Mouse (Mus musculus): ENCODE measurements around the gene Iqsec1. TPM values are rescaled to one million over a fixed set of nuclear protein-coding genes. Genes with fewer than 3 reads are reported as not detected.

Iqsec1 gene
- polyA plus RNA-seq, 1 experiment from 2014 or later = 17.4 TPM

DNA sequence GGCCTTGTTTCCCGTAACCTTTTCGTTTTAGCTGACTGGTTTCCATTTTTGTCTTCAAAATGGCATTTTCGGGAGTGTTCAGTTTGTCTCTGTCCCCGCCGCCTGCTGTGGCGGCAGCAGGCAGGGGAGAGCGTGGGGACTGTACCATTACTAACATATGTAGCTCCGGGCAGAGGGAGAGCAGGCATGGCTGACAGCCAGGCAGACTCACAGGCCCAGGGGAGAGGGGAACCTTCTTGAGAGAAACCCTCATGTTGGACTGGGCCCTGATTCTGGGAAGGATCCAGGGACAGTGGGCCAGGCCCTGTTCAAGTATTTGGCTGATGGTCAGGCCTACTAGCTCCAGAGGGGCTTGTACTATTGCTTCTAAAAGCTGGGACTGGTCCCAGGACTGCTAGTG lies 185.9 kb downstream of the Iqsec1 start:
- H3K4me1 ChIP-seq (ENCODE audit: control insufficient read depth, insufficient read depth, low read length) = peaks cover 7% of the 10 kb centered on the region; the same call in 1 of the 2 replicates
- no peaks in the 10 kb centered on the region for H3K27me3 ChIP-seq (replicated peaks; ENCODE audit: control insufficient read depth, insufficient read depth, low read length)
- no peaks in the 10 kb centered on the region for H3K36me3 ChIP-seq (ENCODE audit: control insufficient read depth, insufficient read depth, low read length)
- no peak overlapping the region for H3K4me2 ChIP-seq (ENCODE audit: low read depth, low read length)
- ATAC-seq (ENCODE audit: low read depth) = 0 out of 2 replicates have a peak, but pooled peaks have one; percentile 23
- peak overlapping the region; percentile 39 for H3K27ac ChIP-seq (replicated peaks; ENCODE audit: low read depth, low read length)
- H3K4me3 ChIP-seq (ENCODE audit: low read depth, low read length) = no peak overlapping the region
- 49% methylated on average over 8 of the region's 8 CpGs for WGBS
- no peaks in the 10 kb centered on the region for H3K9me3 ChIP-seq (ENCODE audit: control insufficient read depth, low read length)
- no peak overlapping the region for H3K9ac ChIP-seq (ENCODE audit: low read depth, low read length)
- DNase-seq (ENCODE audit: low spot score) = peak; percentile 12

- DNase-seq (ENCODE audit: low spot score) (no peak), ATAC-seq (ENCODE audit: low read depth) (no peak)
- H3K27ac ChIP-seq (replicated peaks; ENCODE audit: low read depth, low read length) = no peak overlapping the region
Measured at GRCm38 (mm10) chr6:90802058-90802457, 186.4 kb downstream of the Iqsec1 start.

DNA sequence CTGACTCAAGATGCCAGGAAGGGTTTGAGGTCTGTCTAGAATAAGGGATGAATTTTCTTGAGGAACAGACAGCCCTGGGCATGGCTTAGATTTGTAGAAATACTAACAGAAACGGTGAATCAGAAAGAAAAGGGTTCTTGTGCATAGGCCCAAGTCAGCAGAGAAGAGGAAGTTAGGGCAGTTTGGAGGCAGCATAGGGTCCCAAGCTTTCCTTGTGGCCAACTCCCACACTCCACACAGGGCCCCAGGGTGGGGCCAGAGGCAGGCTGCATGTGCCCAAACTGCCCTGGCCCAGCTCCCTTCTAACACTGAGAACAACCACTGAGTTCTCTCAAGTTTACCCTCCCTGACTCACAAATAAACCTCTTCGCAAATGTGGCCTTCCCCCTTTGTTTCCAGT lies 187.7 kb downstream of the Iqsec1 start:
- H3K27me3 ChIP-seq (replicated peaks; ENCODE audit: control insufficient read depth, insufficient read depth, low read length) = no peaks in the 10 kb centered on the region
- H3K4me3 ChIP-seq (ENCODE audit: low read depth, low read length) = no peak overlapping the region
- H3K9ac ChIP-seq (ENCODE audit: low read depth, low read length) = no peak overlapping the region
- H3K4me2 ChIP-seq (ENCODE audit: low read depth, low read length) = no peak overlapping the region
- ATAC-seq (ENCODE audit: low read depth) (no peak), DNase-seq (ENCODE audit: low spot score) (no peak)
- no peaks in the 10 kb centered on the region for H3K36me3 ChIP-seq (ENCODE audit: control insufficient read depth, insufficient read depth, low read length)
- H3K4me1 ChIP-seq (ENCODE audit: control insufficient read depth, insufficient read depth, low read length) = peaks cover 7% of the 10 kb centered on the region; the same call in 1 of the 2 replicates
- WGBS = 80% methylated on average over 2 of the region's 2 CpGs
- no peaks in the 10 kb centered on the region for H3K9me3 ChIP-seq (ENCODE audit: control insufficient read depth, low read length)
- no peak overlapping the region for H3K27ac ChIP-seq (replicated peaks; ENCODE audit: low read depth, low read length)

More at GRCm38 (mm10) chr6:90802058-90802457, 186.4 kb downstream of the Iqsec1 start:
- no peaks in the 10 kb centered on the region for H3K27me3 ChIP-seq (replicated peaks; ENCODE audit: control insufficient read depth, insufficient read depth, low read length)
- no peak overlapping the region for H3K4me3 ChIP-seq (ENCODE audit: low read depth, low read length)
- no peaks in the 10 kb centered on the region for H3K36me3 ChIP-seq (ENCODE audit: control insufficient read depth, insufficient read depth, low read length)
- 70% methylated on average over 3 of the region's 3 CpGs for WGBS
- H3K4me2 ChIP-seq (ENCODE audit: low read depth, low read length) = no peak overlapping the region
- H3K9me3 ChIP-seq (ENCODE audit: control insufficient read depth, low read length) = no peaks in the 10 kb centered on the region
- H3K4me1 ChIP-seq (ENCODE audit: control insufficient read depth, insufficient read depth, low read length) = peaks cover 7% of the 10 kb centered on the region; the same call in 1 of the 2 replicates
- H3K9ac ChIP-seq (ENCODE audit: low read depth, low read length) = no peak overlapping the region

DNA sequence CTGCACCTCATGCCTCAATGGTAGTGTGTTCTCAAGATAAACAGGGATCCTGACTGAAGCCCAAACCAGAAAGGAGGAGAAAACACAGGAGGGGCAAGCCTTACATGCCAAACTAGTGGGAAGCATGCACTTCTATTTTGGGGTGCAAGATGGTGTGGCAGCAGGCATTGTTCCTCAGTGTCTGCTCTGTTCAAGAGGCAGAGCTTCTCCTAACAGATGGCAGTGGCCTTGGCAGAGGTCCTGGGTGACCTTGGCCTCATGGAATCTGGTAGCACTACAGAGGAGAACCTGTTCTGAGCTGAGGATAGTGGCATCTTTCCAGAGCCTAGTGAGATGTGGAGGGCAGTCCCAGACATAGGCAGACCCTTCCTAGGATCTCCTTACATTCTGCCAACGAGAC lies 189.4 kb downstream of the Iqsec1 start:
- Histone ChIP-seq H3K4me3 (ENCODE audit: low read depth, low read length) (no peak overlapping the region), H3K4me2 (ENCODE audit: low read depth, low read length) (no peak overlapping the region), H3K36me3 (ENCODE audit: control insufficient read depth, insufficient read depth, low read length) (no peaks in the 10 kb centered on the region), H3K27me3 (replicated peaks; ENCODE audit: control insufficient read depth, insufficient read depth, low read length) (no peaks in the 10 kb centered on the region), H3K9ac (ENCODE audit: low read depth, low read length) (no peak overlapping the region), H3K4me1 (ENCODE audit: control insufficient read depth, insufficient read depth, low read length) (no peaks in the 10 kb centered on the region), H3K9me3 (ENCODE audit: control insufficient read depth, low read length) (no peaks in the 10 kb centered on the region), H3K27ac (replicated peaks; ENCODE audit: low read depth, low read length) (no peak overlapping the region)
- ATAC-seq (ENCODE audit: low read depth) (no peak), DNase-seq (ENCODE audit: low spot score) (no peak)
- 83% methylated on average over 1 of the region's 1 CpGs for WGBS

- no peaks in the 10 kb centered on the region for H3K4me1 ChIP-seq (ENCODE audit: control insufficient read depth, insufficient read depth, low read length)
- ATAC-seq (ENCODE audit: low read depth) (no peak), DNase-seq (ENCODE audit: low spot score) (no peak)
- H3K9ac ChIP-seq (ENCODE audit: low read depth, low read length) = no peak overlapping the region
- no peak overlapping the region for H3K4me3 ChIP-seq (ENCODE audit: low read depth, low read length)
- H3K27me3 ChIP-seq (replicated peaks; ENCODE audit: control insufficient read depth, insufficient read depth, low read length) = no peaks in the 10 kb centered on the region
- no peak overlapping the region for H3K4me2 ChIP-seq (ENCODE audit: low read depth, low read length)
- no peak overlapping the region for H3K27ac ChIP-seq (replicated peaks; ENCODE audit: low read depth, low read length)
- no peaks in the 10 kb centered on the region for H3K36me3 ChIP-seq (ENCODE audit: control insufficient read depth, insufficient read depth, low read length)
- H3K9me3 ChIP-seq (ENCODE audit: control insufficient read depth, low read length) = no peaks in the 10 kb centered on the region
Measured at GRCm38 (mm10) chr6:90798201-90798600, 190.3 kb downstream of the Iqsec1 start.

- H3K4me1 ChIP-seq (ENCODE audit: control insufficient read depth, insufficient read depth, low read length) = no peaks in the 10 kb centered on the region
- no peak overlapping the region for H3K27ac ChIP-seq (replicated peaks; ENCODE audit: low read depth, low read length)
- H3K27me3 ChIP-seq (replicated peaks; ENCODE audit: control insufficient read depth, insufficient read depth, low read length) = no peaks in the 10 kb centered on the region
- 92% methylated on average over 2 of the region's 2 CpGs for WGBS
- no peak overlapping the region for H3K9ac ChIP-seq (ENCODE audit: low read depth, low read length)
- H3K4me3 ChIP-seq (ENCODE audit: low read depth, low read length) = no peak overlapping the region
- no peak overlapping the region for H3K4me2 ChIP-seq (ENCODE audit: low read depth, low read length)
- no peaks in the 10 kb centered on the region for H3K9me3 ChIP-seq (ENCODE audit: control insufficient read depth, low read length)
- DNase-seq (ENCODE audit: low spot score) (no peak), ATAC-seq (ENCODE audit: low read depth) (no peak)
- H3K36me3 ChIP-seq (ENCODE audit: control insufficient read depth, insufficient read depth, low read length) = no peaks in the 10 kb centered on the region
Measured at GRCm38 (mm10) chr6:90796902-90797596, 191.4 kb downstream of the Iqsec1 start.

DNA sequence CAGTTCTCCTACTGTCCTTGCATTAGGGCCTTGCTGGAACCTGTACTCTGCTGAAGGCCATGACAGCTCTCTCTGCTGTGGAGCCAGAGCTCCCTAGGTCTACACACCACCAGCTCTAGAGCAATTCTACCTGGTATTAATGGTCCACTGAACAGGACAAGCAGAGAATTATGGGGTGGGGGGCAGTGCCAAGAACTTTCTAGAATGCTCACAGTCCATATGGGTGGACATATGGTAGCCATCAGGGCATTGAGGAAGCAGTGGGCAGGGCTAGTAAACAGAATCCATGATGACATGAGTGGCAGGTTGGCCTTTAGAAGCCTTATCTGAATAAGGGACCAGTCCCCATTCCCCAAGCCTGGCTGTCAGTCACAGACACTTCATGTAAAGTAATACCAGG lies 197.6 kb downstream of the Iqsec1 start:
- Histone ChIP-seq H3K4me2 (ENCODE audit: low read depth, low read length) (no peak overlapping the region), H3K27ac (replicated peaks; ENCODE audit: low read depth, low read length) (no peak overlapping the region), H3K9me3 (ENCODE audit: control insufficient read depth, low read length) (no peaks in the 10 kb centered on the region), H3K9ac (ENCODE audit: low read depth, low read length) (no peak overlapping the region), H3K4me1 (ENCODE audit: control insufficient read depth, insufficient read depth, low read length) (0 out of 2 replicates have a peak, but pooled peaks cover 6% of the 10 kb centered on the region), H3K36me3 (ENCODE audit: control insufficient read depth, insufficient read depth, low read length) (no peaks in the 10 kb centered on the region), H3K27me3 (replicated peaks; ENCODE audit: control insufficient read depth, insufficient read depth, low read length) (no peaks in the 10 kb centered on the region), H3K4me3 (ENCODE audit: low read depth, low read length) (no peak overlapping the region)
- ATAC-seq (ENCODE audit: low read depth) (no peak), DNase-seq (ENCODE audit: low spot score) (no peak)

GRCm38 (mm10) chr6:90789520-90789919 lies 199.0 kb downstream of the Iqsec1 start:
- H3K9me3 ChIP-seq (ENCODE audit: control insufficient read depth, low read length) = no peaks in the 10 kb centered on the region
- H3K4me1 ChIP-seq (ENCODE audit: control insufficient read depth, insufficient read depth, low read length) = 0 out of 2 replicates have a peak, but pooled peaks cover 6% of the 10 kb centered on the region
- no peaks in the 10 kb centered on the region for H3K27me3 ChIP-seq (replicated peaks; ENCODE audit: control insufficient read depth, insufficient read depth, low read length)
- no peak overlapping the region for H3K4me2 ChIP-seq (ENCODE audit: low read depth, low read length)
- no peak overlapping the region for H3K9ac ChIP-seq (ENCODE audit: low read depth, low read length)
- no peak for ATAC-seq (ENCODE audit: low read depth)
- H3K4me3 ChIP-seq (ENCODE audit: low read depth, low read length) = no peak overlapping the region
- H3K36me3 ChIP-seq (ENCODE audit: control insufficient read depth, insufficient read depth, low read length) = no peaks in the 10 kb centered on the region
- 82% methylated on average over 5 of the region's 5 CpGs for WGBS
- no peak overlapping the region for H3K27ac ChIP-seq (replicated peaks; ENCODE audit: low read depth, low read length)
- DNase-seq (ENCODE audit: low spot score) = no peak

DNA sequence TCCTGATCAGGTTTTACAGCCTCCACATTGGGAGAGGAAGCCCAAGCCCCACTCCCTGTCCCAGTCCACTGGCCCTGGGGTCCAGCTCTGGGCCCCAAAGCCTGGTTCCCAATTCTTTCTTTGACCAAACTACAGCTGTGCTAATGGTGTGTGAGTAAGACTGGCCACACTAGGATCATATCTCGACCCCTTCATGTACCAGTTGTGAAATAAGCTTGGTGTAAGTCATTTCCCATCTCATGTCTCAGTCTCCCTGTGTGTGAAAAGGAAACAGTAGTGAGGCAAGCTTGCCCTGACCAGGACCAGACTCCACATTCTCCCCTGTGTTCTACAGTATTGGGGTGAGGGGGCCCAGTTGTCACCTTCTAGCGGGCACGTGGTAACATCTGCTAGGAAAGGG lies 200.9 kb downstream of the Iqsec1 start:
- Histone ChIP-seq H3K27me3 (replicated peaks; ENCODE audit: control insufficient read depth, insufficient read depth, low read length) (no peaks in the 10 kb centered on the region), H3K4me1 (ENCODE audit: control insufficient read depth, insufficient read depth, low read length) (0 out of 2 replicates have a peak, but pooled peaks cover 6% of the 10 kb centered on the region), H3K9ac (ENCODE audit: low read depth, low read length) (no peak overlapping the region), H3K4me2 (ENCODE audit: low read depth, low read length) (no peak overlapping the region), H3K27ac (replicated peaks; ENCODE audit: low read depth, low read length) (no peak overlapping the region), H3K4me3 (ENCODE audit: low read depth, low read length) (no peak overlapping the region), H3K9me3 (ENCODE audit: control insufficient read depth, low read length) (no peaks in the 10 kb centered on the region), H3K36me3 (ENCODE audit: control insufficient read depth, insufficient read depth, low read length) (no peaks in the 10 kb centered on the region)
- ATAC-seq (ENCODE audit: low read depth) = no peak
- DNase-seq (ENCODE audit: low spot score) = no peak
- 88% methylated on average over 3 of the region's 3 CpGs for WGBS

Measured in embryonic facial prominence, embryonic 14.5 days (tissue).